Mouse (Mus musculus) E14TG2a.4 (cell line): Measurements from ENCODE around the gene BC049762.

Experiments used
- CTCF ChIP-seq: conservative IDR thresholded peaks from 2 replicates; pipeline ENCODE4 v1.5.1; 2014; ENCODE audit warnings: low read length
- POU5F1 ChIP-seq: IDR thresholded peaks from 2 replicates; pipeline ENCODE4 v1.6.1; 2014; ENCODE audit warnings: low read length, borderline replicate concordance

- TF ChIP-seq CTCF (no peak), POU5F1 (no peak)
Observed at GRCm38 (mm10) chr11:51274418-51274817, 11.6 kb upstream of the BC049762 start.
